Mouse (Mus musculus): ENCODE measurements around the gene Fuca2. TPM values are rescaled to one million over a fixed set of nuclear protein-coding genes. Genes with fewer than 3 reads are reported as not detected.
"Not testable (repeated sequence)": the region's sequence is repeated elsewhere in the genome, so short reads cannot be mapped to it uniquely, and the experiment has no call there.

Gene Fuca2
- 10 to 100 TPM; 41.1 to 41.9 TPM for total RNA-seq (2021)
- long read RNA-seq, full-length matches to known transcripts, result 41 of 44 reads
- long read RNA-seq, partial matches to known transcripts, result 0 of 44 reads
- long read RNA-seq, other reads (novel, unspliced or antisense), result 3 of 44 reads

- DNase-seq (ENCODE audit: low spot score in 2 of 2), result no peak
These were observed at the start of gene Fuca2 for GRCm38 (mm10) chr10:13499331-13499730. Gene Fuca2, plus strand, starts transcription at chr10:13499540.

- DNase-seq (ENCODE audit: low spot score in 2 of 2), result no peak
These were observed 47.7 kb upstream of the Fuca2 start for GRCm38 (mm10) chr10:13451640-13452039.

DNA sequence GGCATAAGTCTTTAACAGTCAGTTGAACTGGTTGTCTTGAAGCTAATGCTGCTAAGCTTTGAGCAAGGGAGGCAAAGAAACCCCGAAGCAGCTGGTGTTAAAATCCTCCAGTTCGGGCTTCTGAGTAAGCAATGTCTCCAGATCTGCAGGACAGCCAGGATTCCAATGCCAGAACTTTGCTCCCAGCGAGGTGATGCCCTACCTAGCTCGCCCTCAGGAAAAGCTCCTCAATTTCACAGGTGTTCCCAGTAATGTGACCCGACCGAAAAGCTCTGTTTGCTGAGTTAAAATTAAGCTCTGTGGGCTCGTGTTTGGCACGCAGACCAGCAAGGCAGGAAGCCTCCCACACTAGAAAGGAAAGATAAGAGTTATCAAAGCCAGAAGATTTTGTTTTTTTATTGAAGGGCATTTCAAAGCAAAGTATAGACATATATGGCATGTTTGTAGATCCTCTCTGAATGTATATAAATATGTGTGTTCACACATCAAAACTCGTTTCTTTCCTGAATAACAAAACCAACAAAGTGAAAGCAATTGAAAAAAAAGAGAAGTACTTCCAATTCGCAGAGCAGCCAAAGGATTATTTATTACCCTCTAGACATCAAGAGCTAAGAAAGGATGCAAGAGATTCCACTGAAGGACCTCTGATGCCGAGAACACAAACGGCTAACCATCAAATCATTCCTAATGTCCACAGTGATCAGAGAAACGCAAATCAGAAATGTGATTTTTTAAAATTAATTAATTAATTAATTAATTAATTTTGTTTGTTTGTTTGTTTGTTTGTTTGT is 45.9 kb upstream of the Fuca2 start:
- DNase-seq (ENCODE audit: low spot score in 2 of 2), result no peak

DNA sequence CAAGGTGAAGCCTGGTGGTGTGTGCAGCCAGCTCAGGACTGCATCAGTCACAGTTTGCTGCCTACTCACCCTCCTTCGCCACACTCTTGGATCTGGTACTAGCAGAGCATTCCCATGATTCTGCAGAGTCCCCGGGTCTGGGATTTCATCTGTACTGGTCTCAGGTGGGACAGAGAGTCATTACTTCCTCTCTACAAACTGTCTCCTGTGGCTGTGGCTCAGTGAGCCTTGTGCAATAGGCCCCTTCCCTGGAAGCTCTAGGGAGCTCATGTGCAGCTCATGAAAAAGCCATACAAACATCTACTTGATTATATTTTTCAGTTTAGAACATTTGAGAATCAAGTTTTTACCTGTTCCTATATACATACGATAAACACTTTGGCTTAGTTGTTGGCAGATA is 35.0 kb upstream of the Fuca2 start:
- not testable (repeated sequence) for DNase-seq (ENCODE audit: low spot score in 2 of 2)

DNA sequence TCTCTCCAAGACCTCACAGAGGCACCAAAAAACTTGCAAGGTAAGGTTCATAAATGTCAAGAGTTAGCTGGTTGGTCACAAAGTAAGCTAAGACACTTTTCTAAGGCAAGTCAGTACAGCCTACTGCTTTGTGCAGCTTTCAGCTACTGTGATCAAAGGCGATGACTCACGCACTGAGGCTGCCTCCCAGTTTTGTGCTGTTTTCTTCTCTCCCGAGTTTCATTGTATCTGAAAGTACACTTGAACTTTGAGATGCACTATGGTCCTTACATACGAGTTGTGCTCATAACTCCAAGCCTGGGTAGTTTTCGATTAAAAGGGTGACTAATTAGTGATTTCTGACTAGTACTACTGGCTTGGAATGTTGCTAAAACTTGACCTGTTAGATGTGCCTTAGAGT is 32.4 kb upstream of the Fuca2 start:
- DNase-seq (ENCODE audit: low spot score in 2 of 2), result no peak

DNA sequence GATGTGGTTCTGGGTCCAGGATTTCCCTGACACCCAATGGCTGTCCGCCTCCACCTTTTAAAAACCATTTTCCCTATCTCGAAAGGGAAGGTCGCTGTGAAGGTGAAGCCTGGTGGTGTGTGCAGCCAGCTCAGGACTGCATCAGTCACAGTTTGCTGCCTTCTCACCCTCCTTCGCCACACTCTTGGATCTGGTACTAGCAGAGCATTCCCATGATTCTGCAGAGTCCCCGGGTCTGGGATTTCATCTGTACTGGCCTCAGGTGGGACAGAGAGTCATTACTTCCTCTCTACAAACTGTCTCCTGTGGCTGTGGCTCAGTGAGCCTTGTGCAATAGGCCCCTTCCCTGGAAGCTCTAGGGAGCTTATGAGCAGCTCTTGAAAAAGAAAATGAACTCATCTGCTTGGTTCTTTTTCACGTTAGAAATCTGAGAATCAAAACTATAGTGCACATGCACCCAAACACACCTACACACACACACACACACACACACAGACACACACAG is 31.3 kb upstream of the Fuca2 start:
- DNase-seq (ENCODE audit: low spot score in 2 of 2), result not testable (repeated sequence)

DNA sequence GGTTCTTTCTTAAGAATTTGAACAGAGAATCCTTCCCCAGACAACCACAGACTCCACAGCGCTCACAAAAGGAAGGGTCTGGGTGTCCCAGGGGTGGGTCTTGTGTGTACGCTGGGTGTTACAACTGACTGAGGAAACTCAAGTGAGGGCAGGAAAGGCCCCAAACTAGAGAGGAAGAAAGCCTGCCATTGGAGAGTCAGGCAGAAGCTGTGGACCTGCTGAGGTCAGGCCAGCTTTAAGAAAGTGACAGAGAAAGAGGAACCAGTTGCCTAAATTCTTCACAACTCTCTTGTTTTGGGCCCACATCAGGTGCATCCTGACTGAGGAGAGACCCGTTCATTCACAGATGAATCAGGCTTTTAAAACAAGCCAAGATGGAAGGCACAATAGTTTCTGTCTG is 29.1 kb upstream of the Fuca2 start:
- DNase-seq (ENCODE audit: low spot score in 2 of 2), result no peak

- no peak for DNase-seq (ENCODE audit: low spot score in 2 of 2)
These were observed 26.0 kb upstream of the Fuca2 start for GRCm38 (mm10) chr10:13473287-13473832.

- DNase-seq (ENCODE audit: low spot score in 2 of 2), result no peak
These were observed 25.3 kb upstream of the Fuca2 start, which contains the start of gene Phactr2 for GRCm38 (mm10) chr10:13473833-13474567. Gene Phactr2, minus strand, starts transcription at chr10:13474412.

- no peak for DNase-seq (ENCODE audit: low spot score in 2 of 2)
These were observed 24.8 kb upstream of the Fuca2 start for GRCm38 (mm10) chr10:13474568-13474955.

DNA sequence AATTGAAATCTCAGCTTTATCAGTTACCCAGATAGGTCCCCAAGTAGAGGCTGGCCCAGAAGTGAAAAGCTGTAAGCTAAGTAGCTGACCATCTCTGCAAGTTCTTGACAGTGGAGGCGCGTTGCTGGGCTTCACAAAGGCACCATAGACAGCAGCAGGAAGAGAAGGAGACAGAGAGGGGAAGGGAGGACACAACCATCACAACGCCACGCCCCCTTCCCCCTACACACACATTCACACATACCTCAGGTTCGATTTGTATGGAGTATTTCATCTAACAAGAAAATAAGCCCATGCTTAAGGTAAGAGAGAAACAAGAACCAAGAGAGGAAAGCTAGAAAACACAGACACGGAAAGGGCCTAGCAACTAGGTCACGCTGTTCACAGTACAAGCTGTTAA is 24.2 kb upstream of the Fuca2 start:
- DNase-seq (ENCODE audit: low spot score in 2 of 2), result no peak

DNA sequence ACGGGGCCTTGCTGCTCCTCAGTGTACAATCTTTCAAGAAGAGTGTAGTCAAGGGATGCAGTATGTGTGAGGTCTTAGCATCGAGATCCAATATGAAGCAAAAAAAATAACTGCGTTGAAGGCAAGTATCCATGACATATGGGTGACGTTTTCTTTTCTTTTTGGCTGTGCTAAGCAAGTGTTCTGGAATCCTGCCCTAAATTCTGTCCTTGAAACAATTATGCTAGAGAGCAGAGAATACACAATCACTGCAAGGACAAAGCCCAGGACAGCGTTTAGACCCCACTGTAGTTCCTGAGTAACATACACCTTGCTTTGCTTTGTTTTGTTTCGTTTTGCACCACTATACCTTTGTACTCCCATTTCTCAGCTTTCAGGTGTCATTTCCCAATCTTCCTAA is 20.0 kb upstream of the Fuca2 start:
- no peak for DNase-seq (ENCODE audit: low spot score in 2 of 2)

DNA sequence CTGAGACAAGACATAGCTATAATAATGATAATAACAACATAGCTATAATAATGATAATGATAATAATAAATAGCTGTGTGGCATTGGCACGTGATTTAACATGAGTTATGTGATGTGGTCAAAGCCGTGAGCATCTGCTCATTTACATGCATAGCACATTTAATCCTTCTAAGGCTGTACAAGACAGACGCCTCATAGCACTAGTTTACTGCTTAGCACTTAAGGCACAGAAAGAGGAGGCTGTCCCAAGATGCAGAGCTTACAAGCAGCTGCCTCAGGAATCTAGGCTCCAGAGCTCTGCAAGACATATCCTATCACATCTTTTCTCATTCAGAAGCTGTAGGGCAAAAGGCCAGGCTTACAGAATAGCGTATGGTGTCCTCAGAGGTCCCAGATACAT is 13.4 kb upstream of the Fuca2 start:
- no peak for DNase-seq (ENCODE audit: low spot score in 2 of 2)

GRCm38 (mm10) chr10:13489671-13490070 is 9.7 kb upstream of the Fuca2 start:
- DNase-seq (ENCODE audit: low spot score in 2 of 2), result no peak

GRCm38 (mm10) chr10:13493978-13494686 is 5.2 kb upstream of the Fuca2 start:
- no peak for DNase-seq (ENCODE audit: low spot score in 2 of 2)

- no peak for DNase-seq (ENCODE audit: low spot score in 2 of 2)
These were observed 3.0 kb upstream of the Fuca2 start for GRCm38 (mm10) chr10:13496315-13496714.

DNA sequence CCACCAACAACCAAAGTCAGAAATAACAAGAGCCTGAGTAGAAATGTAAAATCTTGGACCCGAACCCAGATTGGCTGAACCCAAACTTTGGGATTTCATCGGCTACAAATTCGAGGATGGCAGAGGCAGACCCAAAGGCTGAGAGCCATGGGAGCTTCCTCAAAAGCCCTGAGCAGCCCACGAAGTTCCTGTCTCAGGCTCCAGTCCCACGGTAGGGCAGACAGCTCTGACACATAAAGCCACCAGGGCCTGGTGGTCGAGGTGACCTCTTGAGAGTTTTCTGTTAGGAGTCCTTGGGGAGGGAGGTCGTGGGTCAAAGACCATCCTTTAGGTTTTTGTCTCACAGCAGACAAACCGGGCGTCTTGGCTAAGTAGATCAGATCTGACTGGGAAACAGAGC is 1.1 kb downstream of the Fuca2 start:
- DNase-seq (ENCODE audit: low spot score in 2 of 2), result no peak

GRCm38 (mm10) chr10:13500938-13501496 is 1.7 kb downstream of the Fuca2 start:
- DNase-seq (ENCODE audit: low spot score in 2 of 2), result peak; percentile 85 to 90

DNA sequence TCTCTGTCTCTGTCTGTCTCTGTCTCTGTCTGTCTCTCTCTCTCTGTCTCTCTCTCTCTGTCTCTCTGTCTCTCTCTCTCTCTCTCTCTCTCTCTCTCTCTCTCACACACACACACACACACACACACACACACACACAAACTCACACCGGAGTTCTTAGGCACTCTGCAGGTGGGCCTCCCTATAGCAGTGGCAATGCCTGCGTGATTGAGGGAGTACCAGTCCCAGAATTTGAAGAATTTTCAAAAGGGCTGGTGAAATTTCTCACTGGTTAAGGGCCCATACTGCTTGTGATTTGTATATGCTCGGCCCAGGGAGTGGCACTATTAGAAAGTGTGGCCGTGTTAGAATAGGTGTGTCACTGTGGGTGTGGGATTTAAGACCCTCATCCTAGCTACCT is 2.2 kb downstream of the Fuca2 start:
- not testable (repeated sequence) for DNase-seq (ENCODE audit: low spot score in 2 of 2)

- no peak for DNase-seq (ENCODE audit: low spot score in 2 of 2)
These were observed 3.0 kb downstream of the Fuca2 start for GRCm38 (mm10) chr10:13502371-13502770.

DNA sequence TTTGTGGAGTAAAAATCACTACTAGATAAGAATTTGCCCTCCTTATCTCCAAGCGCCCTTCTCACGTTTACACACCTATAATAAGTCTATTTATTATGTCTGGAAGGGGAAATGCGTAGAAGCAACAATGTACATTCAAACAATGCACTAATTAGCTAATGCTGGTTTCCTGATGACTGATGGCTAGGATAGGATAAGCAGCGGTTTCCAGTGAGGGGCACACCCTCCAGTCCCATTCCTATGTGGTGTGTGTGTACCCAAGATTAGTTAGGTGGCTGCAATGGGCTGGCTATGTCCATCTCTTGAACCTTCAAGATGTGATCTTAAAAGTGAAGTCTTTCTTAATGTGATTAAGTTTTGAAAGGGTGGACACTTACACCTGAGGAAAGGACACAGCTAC is 22.5 kb downstream of the Fuca2 start:
- no peak for DNase-seq (ENCODE audit: low spot score in 2 of 2)
